Mouse (Mus musculus): ENCODE data around the gene Bpifb9a. TPM values are rescaled to one million over a fixed set of nuclear protein-coding genes. Genes with fewer than 3 reads are reported as not detected.
"Not testable (repeated sequence)": the region's sequence is repeated elsewhere in the genome, so short reads cannot be mapped to it uniquely, and the experiment has no call there.

Bpifb9a gene
- polyA plus RNA-seq, 3 experiments from 2014 or later: not detected

GRCm38 (mm10) chr2:154306927-154307326 lies 49.3 kb downstream of the Bpifb9a start, which contains the start of gene Bpifb9b:
Gene Bpifb9b, plus strand, starts transcription at chr2:154307227.
- not testable (repeated sequence) for ATAC-seq

GRCm38 (mm10) chr2:154313771-154314170 lies 56.1 kb downstream of the Bpifb9a start:
- ATAC-seq: not testable (repeated sequence)

Other genes with a start within 250 kb of the Bpifb9a start
- not detected for gene Bpifa2, start 249.6 kb upstream of the Bpifb9a start, polyA plus RNA-seq (2017; shearing (Covaris generic))
- gene Bpifa3, start 127.5 kb upstream of the Bpifb9a start, polyA plus RNA-seq (2017; shearing (Covaris generic)): not detected
- not detected for gene Bpifa1, start 115.0 kb upstream of the Bpifb9a start, polyA plus RNA-seq (2017; shearing (Covaris generic))
- not detected for gene Bpifa5, start 95.2 kb upstream of the Bpifb9a start, polyA plus RNA-seq (2017; shearing (Covaris generic))
- gene Bpifb1, start 67.0 kb upstream of the Bpifb9a start, polyA plus RNA-seq (2017; shearing (Covaris generic)): not detected
- gene Bpifb5, start 34.1 kb upstream of the Bpifb9a start, polyA plus RNA-seq (2017; shearing (Covaris generic)): not detected
- gene Bpifb9b, start 49.4 kb downstream of the Bpifb9a start, polyA plus RNA-seq (2017; shearing (Covaris generic)): not detected
- gene Cdk5rap1, start 115.2 kb downstream of the Bpifb9a start, polyA plus RNA-seq (2017; shearing (Covaris generic)): 10 to 100 TPM; 14.7 to 89.3 (median 50.7) TPM
- gene Snta1, start 150.2 kb downstream of the Bpifb9a start, polyA plus RNA-seq (2017; shearing (Covaris generic)): not detected
- 10 to 100 TPM; 18.9 to 26.6 (median 25.6) TPM for gene Cbfa2t2, start 178.6 kb downstream of the Bpifb9a start, polyA plus RNA-seq (2017; shearing (Covaris generic))

Data from inflammation-experienced regulatory T-cells, adult 6 months (primary cell).